Mouse (Mus musculus) splenic B cell, adult 2 months (primary cell): Measurements from ENCODE around the gene Gm10382.

ENCODE experiments used
- DNase-seq: peaks from one replicate; pipeline ENCODE4 v3.0.0-alpha.2; 2011; ENCODE audit warnings: low read depth, low spot score
- H3K27me3 ChIP-seq: 2 replicates; pipeline ENCODE4 v1.6.1; 2012; ENCODE audit warnings: mild to moderate bottlenecking, low read length, moderate library complexity, mixed read lengths; ENCODE audit not compliant: control insufficient read depth, poor library complexity, insufficient read depth, severe bottlenecking
- H3K36me3 ChIP-seq: 2 replicates; pipeline ENCODE4 v1.6.1; 2012; ENCODE audit warnings: mild to moderate bottlenecking, low read length, moderate library complexity, mixed read lengths; ENCODE audit not compliant: control insufficient read depth, poor library complexity, insufficient read depth, severe bottlenecking

Gm10382 gene

GRCm38 (mm10) chr5:125389131-125389578 lies at the start of gene Gm10382:
Gene Gm10382, plus strand, starts transcription at chr5:125389322.
- no peaks in the 10 kb centered on the region for H3K27me3 ChIP-seq
- peaks cover 12% of the 10 kb centered on the region; the same call in 1 of the 2 replicates for H3K36me3 ChIP-seq
- peak; percentile 95 for DNase-seq

- no peak for DNase-seq
- H3K27me3 ChIP-seq: no peaks in the 10 kb centered on the region
Observed at GRCm38 (mm10) chr5:125339851-125340531, 49.1 kb upstream of the Gm10382 start.

GRCm38 (mm10) chr5:125340547-125341262 lies 48.4 kb upstream of the Gm10382 start, which contains the start of gene Scarb1:
Gene Scarb1, minus strand, starts transcription at chr5:125341094.
- Histone ChIP-seq H3K36me3 (no peaks in the 10 kb centered on the region), H3K27me3 (no peaks in the 10 kb centered on the region)
- DNase-seq: peak; percentile 88

More at GRCm38 (mm10) chr5:125339851-125340531, 49.1 kb upstream of the Gm10382 start:
- H3K36me3 ChIP-seq: no peaks in the 10 kb centered on the region

- DNase-seq: no peak
- H3K27me3 ChIP-seq: no peaks in the 10 kb centered on the region
- no peaks in the 10 kb centered on the region for H3K36me3 ChIP-seq
Observed at GRCm38 (mm10) chr5:125341459-125342090, 47.5 kb upstream of the Gm10382 start.

GRCm38 (mm10) chr5:125344296-125344695 lies 44.8 kb upstream of the Gm10382 start:
- H3K27me3 ChIP-seq: no peaks in the 10 kb centered on the region
- DNase-seq: no peak
- H3K36me3 ChIP-seq: no peaks in the 10 kb centered on the region

GRCm38 (mm10) chr5:125348067-125348466 lies 41.1 kb upstream of the Gm10382 start:
- Histone ChIP-seq H3K27me3 (no peaks in the 10 kb centered on the region), H3K36me3 (no peaks in the 10 kb centered on the region; the same call in 1 of the 2 replicates)
- no peak for DNase-seq

- DNase-seq: peak; percentile 65
- no peaks in the 10 kb centered on the region; the same call in 1 of the 2 replicates for H3K36me3 ChIP-seq
- no peaks in the 10 kb centered on the region for H3K27me3 ChIP-seq
Observed at GRCm38 (mm10) chr5:125348487-125348886, 40.6 kb upstream of the Gm10382 start.

GRCm38 (mm10) chr5:125349391-125349790 lies 39.7 kb upstream of the Gm10382 start:
- no peak for DNase-seq
- H3K36me3 ChIP-seq: no peaks in the 10 kb centered on the region; the same call in 1 of the 2 replicates
- H3K27me3 ChIP-seq: no peaks in the 10 kb centered on the region

GRCm38 (mm10) chr5:125351057-125351456 lies 38.1 kb upstream of the Gm10382 start:
- no peak for DNase-seq
- Histone ChIP-seq H3K36me3 (no peaks in the 10 kb centered on the region; the same call in 1 of the 2 replicates), H3K27me3 (no peaks in the 10 kb centered on the region)

- H3K36me3 ChIP-seq: no peaks in the 10 kb centered on the region; the same call in 1 of the 2 replicates
- no peaks in the 10 kb centered on the region for H3K27me3 ChIP-seq
- DNase-seq: peak; percentile 61
Observed at GRCm38 (mm10) chr5:125351939-125352338, 37.2 kb upstream of the Gm10382 start.

- Histone ChIP-seq H3K27me3 (no peaks in the 10 kb centered on the region), H3K36me3 (no peaks in the 10 kb centered on the region; the same call in 1 of the 2 replicates)
- DNase-seq: no peak
Observed at GRCm38 (mm10) chr5:125352781-125353294, 36.3 kb upstream of the Gm10382 start.

- Histone ChIP-seq H3K36me3 (no peaks in the 10 kb centered on the region; the same call in 1 of the 2 replicates), H3K27me3 (no peaks in the 10 kb centered on the region)
- DNase-seq: no peak
Observed at GRCm38 (mm10) chr5:125354885-125355492, 34.1 kb upstream of the Gm10382 start.

- no peaks in the 10 kb centered on the region; the same call in 1 of the 2 replicates for H3K36me3 ChIP-seq
- no peak for DNase-seq
- no peaks in the 10 kb centered on the region for H3K27me3 ChIP-seq
Observed at GRCm38 (mm10) chr5:125355650-125356049, 33.5 kb upstream of the Gm10382 start.

GRCm38 (mm10) chr5:125357543-125358269 lies 31.4 kb upstream of the Gm10382 start:
- DNase-seq: no peak
- Histone ChIP-seq H3K36me3 (no peaks in the 10 kb centered on the region; the same call in 1 of the 2 replicates), H3K27me3 (no peaks in the 10 kb centered on the region)
